Mouse (Mus musculus) embryo, embryonic 11 days (tissue): Measurements from ENCODE around the gene Ltv1.

Source experiments
- DNase-seq: peaks from one replicate; pipeline ENCODE4 v3.0.0-alpha.2; 2015

Gene Ltv1

GRCm38 (mm10) chr10:13192731-13193351 lies at the start of gene Ltv1:
Gene Ltv1 (minus strand): TSS chr10:13193168.
- DNase-seq: peak; percentile 97

- DNase-seq: no peak
These were observed 47.5 kb upstream of the Ltv1 start for GRCm38 (mm10) chr10:13240431-13240830.

GRCm38 (mm10) chr10:13238188-13238587 lies 45.2 kb upstream of the Ltv1 start:
- DNase-seq: no peak

- no peak for DNase-seq
These were observed 43.9 kb upstream of the Ltv1 start for GRCm38 (mm10) chr10:13236866-13237265.

- DNase-seq: no peak
These were observed 41.5 kb upstream of the Ltv1 start for GRCm38 (mm10) chr10:13234503-13234902.

- no peak for DNase-seq
These were observed 41.0 kb upstream of the Ltv1 start for GRCm38 (mm10) chr10:13233941-13234340.

- DNase-seq: no peak
These were observed 40.2 kb upstream of the Ltv1 start for GRCm38 (mm10) chr10:13233143-13233622.

GRCm38 (mm10) chr10:13232443-13233142 lies 39.6 kb upstream of the Ltv1 start:
- DNase-seq: peak; percentile 16

- no peak for DNase-seq
These were observed 37.7 kb upstream of the Ltv1 start for GRCm38 (mm10) chr10:13230716-13231115.

- no peak for DNase-seq
These were observed 32.6 kb upstream of the Ltv1 start for GRCm38 (mm10) chr10:13225377-13226063.

GRCm38 (mm10) chr10:13222135-13222534 lies 29.2 kb upstream of the Ltv1 start:
- no peak for DNase-seq

GRCm38 (mm10) chr10:13220061-13220460 lies 27.1 kb upstream of the Ltv1 start:
- no peak for DNase-seq

- no peak for DNase-seq
These were observed 21.0 kb upstream of the Ltv1 start for GRCm38 (mm10) chr10:13213956-13214355.

- no peak for DNase-seq
These were observed 19.9 kb upstream of the Ltv1 start for GRCm38 (mm10) chr10:13212829-13213228.

- DNase-seq: no peak
These were observed 19.4 kb upstream of the Ltv1 start for GRCm38 (mm10) chr10:13212326-13212725.

- no peak for DNase-seq
These were observed 17.1 kb upstream of the Ltv1 start for GRCm38 (mm10) chr10:13209930-13210637.

- no peak for DNase-seq
These were observed 16.5 kb upstream of the Ltv1 start for GRCm38 (mm10) chr10:13209506-13209905.

GRCm38 (mm10) chr10:13209061-13209460 lies 16.1 kb upstream of the Ltv1 start:
- DNase-seq: no peak

GRCm38 (mm10) chr10:13201741-13202293 lies 8.8 kb upstream of the Ltv1 start:
- DNase-seq: no peak

- DNase-seq: no peak
These were observed 7.9 kb upstream of the Ltv1 start for GRCm38 (mm10) chr10:13200862-13201261.

- no peak for DNase-seq
These were observed 6.3 kb upstream of the Ltv1 start for GRCm38 (mm10) chr10:13199234-13199633.

GRCm38 (mm10) chr10:13196872-13197507 lies 4.0 kb upstream of the Ltv1 start:
- DNase-seq: no peak
